Mouse (Mus musculus): ENCODE results near the gene Med12l. TPM values are rescaled to one million over a fixed set of nuclear protein-coding genes. Genes with fewer than 3 reads are reported as not detected.

Gene Med12l
- total and polyA plus RNA-seq, 3 experiments, result 0.16 TPM; not detected in 2

DNA sequence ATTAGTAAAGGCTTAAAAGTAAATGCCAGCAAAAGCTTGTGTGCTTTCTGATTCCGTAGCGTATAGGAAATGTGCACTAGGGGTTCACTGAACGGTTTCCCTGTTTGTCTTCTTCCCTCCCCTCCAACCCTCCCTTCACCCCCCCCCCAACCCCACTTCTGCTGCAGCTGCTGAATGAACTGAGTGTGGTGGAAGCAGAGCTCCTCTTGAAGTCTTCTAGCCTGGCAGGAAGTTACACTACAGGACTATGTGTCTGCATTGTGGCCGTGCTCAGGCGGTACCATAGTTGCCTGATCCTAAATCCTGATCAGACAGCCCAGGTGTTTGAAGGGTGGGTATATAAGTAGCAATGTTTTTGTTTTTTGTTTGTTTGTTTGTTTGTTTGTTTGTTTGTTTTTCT lies 229.3 kb downstream of the Med12l start:
- no peak for TF ChIP-seq GATA2 (IDR thresholded peaks at IDR 0.05; ENCODE audit: borderline replicate concordance, low read depth, low read length)
- Histone ChIP-seq H3K9me3 (replicated peaks) (no peaks in the 10 kb centered on the region), H3K27me3 (ENCODE audit: insufficient read depth, low read length) (no peaks in the 10 kb centered on the region), H3K4me1 (ENCODE audit: insufficient read depth, low read depth, low read length) (no peaks in the 10 kb centered on the region), H3K36me3 (replicated peaks) (no peaks in the 10 kb centered on the region), H3K4me3 (ENCODE audit: low read depth, low read length) (no peak overlapping the region)
- no peak for DNase-seq (ENCODE audit: low spot score)
- no peak for ATAC-seq (ENCODE audit: extremely low read depth, insufficient number of reproducible peaks, low FRiP score, poor library complexity, severe bottlenecking)

GRCm38 (mm10) chr3:59243384-59243783 lies 237.8 kb downstream of the Med12l start:
- H3K27me3 ChIP-seq (ENCODE audit: insufficient read depth, low read length), result no peaks in the 10 kb centered on the region
- TF ChIP-seq POLR2AphosphoS5 (IDR thresholded peaks at IDR 0.05; ENCODE audit: insufficient replicate concordance, low read depth, low read length) (no peak), GATA1 (IDR thresholded peaks at IDR 0.05; ENCODE audit: borderline replicate concordance, low read length) (no peak), TAL1 (conservative IDR thresholded peaks at IDR 0.05; ENCODE audit: low read depth, low read length) (no peak), GATA2 (IDR thresholded peaks at IDR 0.05; ENCODE audit: borderline replicate concordance, low read depth, low read length) (no peak), CTCF (IDR thresholded peaks at IDR 0.05; ENCODE audit: low read depth, low read length) (no peak)
- H3K36me3 ChIP-seq (replicated peaks), result no peaks in the 10 kb centered on the region
- no peaks in the 10 kb centered on the region for H3K9me3 ChIP-seq (replicated peaks)
- no peak for ATAC-seq (ENCODE audit: extremely low read depth, insufficient number of reproducible peaks, low FRiP score, poor library complexity, severe bottlenecking)
- no peak overlapping the region for H3K4me3 ChIP-seq (ENCODE audit: low read depth, low read length)
- no peaks in the 10 kb centered on the region for H3K4me1 ChIP-seq (ENCODE audit: insufficient read depth, low read depth, low read length)
- no peak for DNase-seq (ENCODE audit: low spot score)

DNA sequence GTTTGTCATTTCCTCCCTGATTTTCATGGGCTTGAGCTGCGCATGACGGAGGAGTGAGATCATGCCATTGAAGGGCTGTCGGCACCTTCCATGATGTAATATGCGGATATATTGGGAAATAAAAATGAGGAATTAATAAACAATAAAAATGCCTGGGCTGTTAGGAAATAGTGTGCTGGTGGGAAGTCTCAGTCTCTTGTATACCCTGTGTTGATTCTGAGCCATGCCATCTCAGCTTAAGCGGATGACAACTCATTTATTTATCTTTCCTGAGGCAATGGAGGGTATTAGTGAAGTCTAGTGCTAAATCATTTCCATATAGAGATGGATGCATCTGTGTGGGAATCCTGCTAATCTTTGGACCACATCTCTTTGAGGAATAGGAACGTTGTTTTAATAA lies 242.4 kb downstream of the Med12l start:
- DNase-seq (ENCODE audit: low spot score) (no peak), ATAC-seq (ENCODE audit: extremely low read depth, insufficient number of reproducible peaks, low FRiP score, poor library complexity, severe bottlenecking) (no peak)
- no peaks in the 10 kb centered on the region for H3K9me3 ChIP-seq (replicated peaks)

DNA sequence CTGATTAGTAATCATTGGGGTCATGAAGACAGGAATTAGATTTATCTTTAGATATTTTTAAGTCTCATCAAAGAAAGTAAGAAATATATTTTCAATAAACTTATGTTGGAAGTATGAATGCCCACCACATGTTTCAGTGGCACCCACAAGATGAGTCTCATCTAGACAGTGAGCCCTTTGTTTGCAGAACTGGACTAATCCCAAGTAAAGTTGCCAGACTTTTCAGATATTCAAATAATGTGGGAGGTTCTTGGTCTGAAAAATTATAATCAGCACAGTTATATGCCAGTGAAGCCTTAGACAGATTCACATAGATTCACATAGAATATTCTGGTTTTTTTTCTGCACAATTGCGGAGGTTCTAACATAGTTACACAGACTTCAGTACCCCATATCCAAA lies 244.8 kb downstream of the Med12l start:
- TF ChIP-seq CTCF (IDR thresholded peaks at IDR 0.05; ENCODE audit: low read depth, low read length), result no peak
- TF ChIP-seq TAL1 (conservative IDR thresholded peaks at IDR 0.05; ENCODE audit: low read depth, low read length), result no peak
- no peak for TF ChIP-seq GATA1 (IDR thresholded peaks at IDR 0.05; ENCODE audit: borderline replicate concordance, low read length)
- no peak for TF ChIP-seq GATA2 (IDR thresholded peaks at IDR 0.05; ENCODE audit: borderline replicate concordance, low read depth, low read length)
- TF ChIP-seq POLR2AphosphoS5 (IDR thresholded peaks at IDR 0.05; ENCODE audit: insufficient replicate concordance, low read depth, low read length), result no peak
- no peaks in the 10 kb centered on the region for H3K4me1 ChIP-seq (ENCODE audit: insufficient read depth, low read depth, low read length)
- no peaks in the 10 kb centered on the region for H3K9me3 ChIP-seq (replicated peaks)
- no peak overlapping the region for H3K4me3 ChIP-seq (ENCODE audit: low read depth, low read length)
- ATAC-seq (ENCODE audit: extremely low read depth, insufficient number of reproducible peaks, low FRiP score, poor library complexity, severe bottlenecking) (no peak), DNase-seq (ENCODE audit: low spot score) (no peak)
- no peaks in the 10 kb centered on the region for H3K36me3 ChIP-seq (replicated peaks)
- no peaks in the 10 kb centered on the region for H3K27me3 ChIP-seq (ENCODE audit: insufficient read depth, low read length)

More for the DNA sequence above, 242.4 kb downstream of the Med12l start:
- TF ChIP-seq GATA1 (IDR thresholded peaks at IDR 0.05; ENCODE audit: borderline replicate concordance, low read length), result no peak
- no peak for TF ChIP-seq TAL1 (conservative IDR thresholded peaks at IDR 0.05; ENCODE audit: low read depth, low read length)
- TF ChIP-seq GATA2 (IDR thresholded peaks at IDR 0.05; ENCODE audit: borderline replicate concordance, low read depth, low read length), result no peak
- TF ChIP-seq CTCF (IDR thresholded peaks at IDR 0.05; ENCODE audit: low read depth, low read length), result no peak
- no peak for TF ChIP-seq POLR2AphosphoS5 (IDR thresholded peaks at IDR 0.05; ENCODE audit: insufficient replicate concordance, low read depth, low read length)
- Histone ChIP-seq H3K4me3 (ENCODE audit: low read depth, low read length) (no peak overlapping the region), H3K4me1 (ENCODE audit: insufficient read depth, low read depth, low read length) (no peaks in the 10 kb centered on the region), H3K27me3 (ENCODE audit: insufficient read depth, low read length) (no peaks in the 10 kb centered on the region), H3K36me3 (replicated peaks) (no peaks in the 10 kb centered on the region)

GRCm38 (mm10) chr3:59257740-59258664 lies 252.4 kb downstream of the Med12l start:
- no peaks in the 10 kb centered on the region for H3K4me1 ChIP-seq (ENCODE audit: insufficient read depth, low read depth, low read length)
- ATAC-seq (ENCODE audit: extremely low read depth, insufficient number of reproducible peaks, low FRiP score, poor library complexity, severe bottlenecking) (no peak), DNase-seq (ENCODE audit: low spot score) (no peak)
- 0 out of 2 replicates have a peak, but pooled peaks cover 5% of the 10 kb centered on the region for H3K27me3 ChIP-seq (ENCODE audit: insufficient read depth, low read length)
- H3K36me3 ChIP-seq (replicated peaks), result no peaks in the 10 kb centered on the region
- no peak overlapping the region for H3K4me3 ChIP-seq (ENCODE audit: low read depth, low read length)
- H3K9me3 ChIP-seq (replicated peaks), result no peaks in the 10 kb centered on the region
- no peak for TF ChIP-seq POLR2AphosphoS5 (IDR thresholded peaks at IDR 0.05; ENCODE audit: insufficient replicate concordance, low read depth, low read length)
- no peak for TF ChIP-seq GATA2 (IDR thresholded peaks at IDR 0.05; ENCODE audit: borderline replicate concordance, low read depth, low read length)
- TF ChIP-seq CTCF (IDR thresholded peaks at IDR 0.05; ENCODE audit: low read depth, low read length), result no peak
- no peak for TF ChIP-seq GATA1 (IDR thresholded peaks at IDR 0.05; ENCODE audit: borderline replicate concordance, low read length)
- no peak for TF ChIP-seq TAL1 (conservative IDR thresholded peaks at IDR 0.05; ENCODE audit: low read depth, low read length)

DNA sequence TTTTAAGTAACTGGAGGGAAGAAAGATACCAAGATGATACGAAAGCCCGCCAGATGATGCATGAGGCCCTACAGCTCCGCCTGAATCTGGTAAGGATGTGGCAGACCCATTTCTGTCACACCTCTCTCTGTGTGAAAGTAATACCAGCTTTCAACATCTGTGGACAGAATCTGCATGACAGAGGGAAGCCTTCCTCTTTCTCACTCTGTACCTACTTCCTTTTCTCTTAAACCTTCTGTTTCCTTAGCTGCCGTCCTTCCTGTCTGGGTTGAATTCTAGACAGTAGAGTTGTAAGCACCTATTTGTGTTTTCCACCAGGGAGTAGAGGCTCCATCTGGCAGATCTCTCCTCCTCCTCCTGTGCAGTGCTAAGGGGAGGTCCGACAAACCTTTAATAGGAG lies 255.1 kb downstream of the Med12l start:
- Histone ChIP-seq H3K36me3 (replicated peaks) (no peaks in the 10 kb centered on the region), H3K9me3 (replicated peaks) (no peaks in the 10 kb centered on the region), H3K4me1 (ENCODE audit: insufficient read depth, low read depth, low read length) (no peaks in the 10 kb centered on the region), H3K4me3 (ENCODE audit: low read depth, low read length) (no peak overlapping the region), H3K27me3 (ENCODE audit: insufficient read depth, low read length) (peaks cover 7% of the 10 kb centered on the region; the same call in 1 of the 2 replicates)
- DNase-seq (ENCODE audit: low spot score), result no peak
- ATAC-seq (ENCODE audit: extremely low read depth, insufficient number of reproducible peaks, low FRiP score, poor library complexity, severe bottlenecking), result no peak
- TF ChIP-seq POLR2AphosphoS5 (IDR thresholded peaks at IDR 0.05; ENCODE audit: insufficient replicate concordance, low read depth, low read length) (no peak), CTCF (IDR thresholded peaks at IDR 0.05; ENCODE audit: low read depth, low read length) (no peak), TAL1 (conservative IDR thresholded peaks at IDR 0.05; ENCODE audit: low read depth, low read length) (no peak), GATA1 (IDR thresholded peaks at IDR 0.05; ENCODE audit: borderline replicate concordance, low read length) (no peak), GATA2 (IDR thresholded peaks at IDR 0.05; ENCODE audit: borderline replicate concordance, low read depth, low read length) (no peak)
